Mouse (Mus musculus): ENCODE results near the gene Cln5.

Cln5 gene

DNA sequence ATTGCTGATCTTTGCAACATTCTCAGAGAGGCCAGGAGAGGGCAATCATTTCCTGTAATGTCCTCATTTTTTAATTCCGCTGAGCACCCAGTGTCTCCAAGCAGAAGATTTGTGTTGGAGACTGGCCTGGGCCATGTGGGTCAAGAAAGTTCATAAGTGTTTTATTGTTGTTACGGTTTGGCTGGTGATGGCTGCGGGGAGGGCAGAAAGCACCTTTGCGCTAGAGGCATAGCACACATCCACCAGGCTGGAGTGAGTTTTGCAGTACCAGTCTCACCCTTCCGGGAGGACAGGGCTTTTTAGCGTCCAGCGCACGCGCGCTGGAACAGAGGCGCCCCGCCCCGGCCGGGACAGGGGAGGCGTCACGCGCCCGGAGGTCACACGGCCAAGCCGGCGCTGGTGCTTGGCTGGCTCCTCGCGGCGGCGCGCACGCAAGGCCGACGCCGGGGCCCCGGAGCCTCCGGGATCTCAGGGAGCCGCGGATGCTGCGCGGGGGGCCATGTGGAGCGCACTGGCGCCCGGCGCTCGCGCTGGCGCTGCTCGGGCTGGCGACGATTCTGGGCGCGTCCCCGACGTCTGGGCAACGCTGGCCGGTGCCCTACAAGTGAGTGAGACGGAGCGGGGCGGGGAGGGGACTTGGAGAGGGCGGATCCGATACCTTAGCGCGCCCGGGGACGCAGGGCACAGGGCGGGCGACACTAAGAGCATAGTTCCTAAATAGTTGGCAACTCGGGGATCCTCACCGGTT is at the start of gene Cln5:
Gene Cln5 (plus strand): TSS at position 353 of the 748 bp plus-strand sequence.
- DNase-seq, result peak; percentile 95

DNA sequence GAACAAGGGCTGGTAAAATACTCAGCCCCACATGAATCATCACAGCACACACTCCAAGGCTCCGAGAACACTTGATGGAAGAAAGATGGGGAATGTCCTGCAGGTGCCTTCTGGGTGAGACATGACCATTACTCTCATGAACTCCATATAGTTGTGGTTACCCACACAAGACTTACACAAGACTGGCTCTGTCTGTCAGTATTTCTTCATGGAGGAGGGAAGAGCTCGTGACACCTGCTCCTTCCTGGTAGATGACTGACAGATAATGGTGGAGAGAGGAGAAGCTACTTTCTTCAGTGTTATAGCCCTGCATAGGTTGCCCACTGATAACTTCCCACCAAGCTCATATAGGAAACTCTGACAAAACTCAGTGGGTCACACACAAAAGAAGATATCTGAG is 40.8 kb upstream of the Cln5 start:
- peak; percentile 26 for DNase-seq

DNA sequence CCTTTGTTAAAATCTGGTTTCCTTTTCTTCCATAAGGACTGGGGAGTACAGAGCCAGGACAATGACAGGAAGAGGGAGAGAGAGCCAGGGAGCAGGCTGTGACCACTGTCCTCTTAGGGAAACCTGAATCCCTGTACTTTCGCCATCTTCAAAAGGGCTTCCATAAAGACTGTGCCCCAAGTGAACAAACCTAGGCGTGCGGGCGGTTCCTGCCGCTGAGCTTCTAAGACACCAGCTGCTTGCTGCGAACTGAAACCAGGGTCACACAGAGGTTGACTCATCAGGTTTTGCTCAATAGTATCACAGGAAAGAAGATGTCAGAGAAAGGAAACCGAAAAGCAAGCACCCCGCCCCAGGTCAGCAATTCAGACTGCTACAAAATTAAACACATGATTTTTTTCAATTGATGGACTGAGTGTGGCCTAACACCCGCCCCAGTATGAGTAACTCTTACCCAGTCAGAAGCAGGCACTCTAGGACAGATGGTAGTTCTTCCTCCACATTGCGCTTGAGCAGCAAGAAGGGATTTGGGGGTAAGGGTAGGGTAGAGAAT is 36.7 kb upstream of the Cln5 start:
- peak; percentile 71 for DNase-seq

DNA sequence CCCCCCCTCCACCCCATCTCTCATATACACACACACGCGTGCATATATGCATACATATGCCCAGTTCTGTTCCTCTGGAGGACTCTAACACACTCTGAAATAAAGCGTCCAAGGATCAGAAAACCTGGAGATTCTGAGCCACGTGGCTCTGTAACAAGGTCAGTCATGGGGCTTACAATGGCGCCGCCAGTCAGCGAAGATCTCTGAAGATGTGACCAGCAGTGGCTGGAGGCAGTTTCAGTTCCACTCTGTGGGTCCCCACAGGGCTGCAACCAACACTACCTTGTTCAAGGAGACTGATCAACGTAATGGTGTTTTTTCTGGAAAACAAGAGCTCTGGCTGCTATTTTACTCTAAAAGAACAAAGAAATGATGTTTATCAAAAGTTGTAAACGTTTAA is 35.9 kb upstream of the Cln5 start:
- DNase-seq, result peak; percentile 38

GRCm38 (mm10) chr14:103037016-103037415 is 33.0 kb upstream of the Cln5 start:
- peak; percentile 34 for DNase-seq

DNA sequence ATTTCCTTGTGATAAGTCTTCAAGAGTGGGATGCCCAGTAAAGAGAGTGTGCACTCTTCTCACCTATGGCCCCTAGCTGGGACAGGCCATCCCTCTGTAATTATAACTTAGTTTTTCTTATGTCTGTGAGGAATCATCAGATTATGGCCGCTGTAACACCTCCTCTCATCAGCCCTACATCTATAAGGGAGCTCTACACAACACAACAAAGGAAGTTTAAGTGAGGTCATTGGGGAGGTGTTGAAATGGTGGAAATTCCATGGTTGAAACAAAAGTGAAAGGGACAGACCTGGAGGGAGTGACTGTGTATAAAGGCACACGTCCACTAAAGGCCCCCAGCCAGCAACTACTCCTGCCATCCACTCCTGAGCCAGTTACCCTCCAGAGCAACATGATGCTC is 23.3 kb upstream of the Cln5 start, which contains the start of gene Acod1:
Gene Acod1 (plus strand): TSS at position 301 of the 400 bp plus-strand sequence.
- DNase-seq, result no peak

DNA sequence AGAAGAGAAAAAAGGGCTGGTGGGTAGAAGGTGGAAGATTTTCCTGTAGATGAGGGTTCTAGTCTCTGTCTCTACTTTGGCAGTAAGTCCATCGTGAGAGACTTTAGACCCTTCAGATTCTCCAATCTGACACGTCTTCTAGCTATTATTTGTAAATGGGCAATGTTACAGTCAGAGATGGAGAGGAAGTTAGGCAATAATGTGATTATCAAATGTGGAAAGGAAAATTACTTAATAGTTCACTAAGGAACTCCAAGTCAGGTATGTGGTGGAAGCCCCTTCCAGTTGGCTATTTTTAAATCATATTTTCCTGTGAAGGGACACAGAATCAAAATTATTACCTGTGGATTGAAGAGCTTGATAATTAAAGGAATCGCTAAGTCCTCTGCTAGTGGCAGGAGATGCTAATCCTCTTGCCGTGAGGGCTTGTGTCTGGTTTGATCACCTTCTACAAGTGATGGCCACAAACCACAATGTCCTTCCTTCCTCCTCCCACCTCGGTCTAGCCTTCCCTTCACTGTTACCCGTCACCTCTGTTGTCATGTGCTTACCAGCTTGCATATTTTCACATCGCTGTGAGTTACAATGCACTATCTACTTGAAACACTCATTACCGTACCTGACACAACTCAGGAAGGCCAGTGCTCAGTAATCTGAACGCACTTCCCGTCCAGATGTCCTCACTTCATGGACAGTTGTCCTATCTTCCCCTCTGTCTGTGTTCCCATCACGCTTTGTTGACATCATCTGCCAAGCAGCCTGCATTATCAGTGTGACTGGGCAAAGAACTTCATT is 21.5 kb upstream of the Cln5 start:
- no peak for DNase-seq

DNA sequence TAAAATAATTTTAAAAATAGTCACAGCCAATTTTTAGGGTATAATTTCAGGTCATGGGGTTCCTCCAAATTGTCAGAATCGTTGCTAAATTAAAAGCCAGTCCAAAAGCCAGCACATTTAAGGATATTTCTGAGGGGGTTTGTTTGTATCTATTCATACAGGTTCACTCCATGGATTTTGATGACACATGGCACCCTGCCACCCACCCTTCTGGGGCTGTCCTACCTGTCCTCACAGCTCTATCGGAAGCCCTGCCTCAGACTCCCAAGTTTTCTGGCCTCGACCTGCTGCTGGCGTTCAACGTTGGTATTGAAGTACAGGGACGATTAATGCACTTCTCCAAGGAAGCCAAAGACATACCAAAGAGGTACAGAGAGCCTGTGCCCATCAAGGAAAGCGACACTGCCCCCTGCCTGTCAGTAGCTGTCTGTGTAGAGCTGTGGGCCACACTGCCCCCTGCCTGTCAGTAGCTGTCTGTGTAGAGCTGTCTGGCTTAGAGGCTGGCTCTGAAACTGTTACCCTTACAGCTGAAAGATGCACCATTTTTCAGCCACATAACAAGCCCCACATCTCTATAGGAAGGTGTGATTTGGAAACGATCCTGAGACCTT is 18.8 kb upstream of the Cln5 start:
- DNase-seq, result peak; percentile 93

- no peak for DNase-seq
These were observed 15.3 kb upstream of the Cln5 start for GRCm38 (mm10) chr14:103054731-103055130.

- no peak for DNase-seq
These were observed 13.4 kb upstream of the Cln5 start for GRCm38 (mm10) chr14:103056601-103057000.

GRCm38 (mm10) chr14:103058998-103059397 is 11.0 kb upstream of the Cln5 start:
- peak; percentile 64 for DNase-seq

- peak; percentile 26 for DNase-seq
These were observed 10.5 kb upstream of the Cln5 start for GRCm38 (mm10) chr14:103059495-103059894.

DNA sequence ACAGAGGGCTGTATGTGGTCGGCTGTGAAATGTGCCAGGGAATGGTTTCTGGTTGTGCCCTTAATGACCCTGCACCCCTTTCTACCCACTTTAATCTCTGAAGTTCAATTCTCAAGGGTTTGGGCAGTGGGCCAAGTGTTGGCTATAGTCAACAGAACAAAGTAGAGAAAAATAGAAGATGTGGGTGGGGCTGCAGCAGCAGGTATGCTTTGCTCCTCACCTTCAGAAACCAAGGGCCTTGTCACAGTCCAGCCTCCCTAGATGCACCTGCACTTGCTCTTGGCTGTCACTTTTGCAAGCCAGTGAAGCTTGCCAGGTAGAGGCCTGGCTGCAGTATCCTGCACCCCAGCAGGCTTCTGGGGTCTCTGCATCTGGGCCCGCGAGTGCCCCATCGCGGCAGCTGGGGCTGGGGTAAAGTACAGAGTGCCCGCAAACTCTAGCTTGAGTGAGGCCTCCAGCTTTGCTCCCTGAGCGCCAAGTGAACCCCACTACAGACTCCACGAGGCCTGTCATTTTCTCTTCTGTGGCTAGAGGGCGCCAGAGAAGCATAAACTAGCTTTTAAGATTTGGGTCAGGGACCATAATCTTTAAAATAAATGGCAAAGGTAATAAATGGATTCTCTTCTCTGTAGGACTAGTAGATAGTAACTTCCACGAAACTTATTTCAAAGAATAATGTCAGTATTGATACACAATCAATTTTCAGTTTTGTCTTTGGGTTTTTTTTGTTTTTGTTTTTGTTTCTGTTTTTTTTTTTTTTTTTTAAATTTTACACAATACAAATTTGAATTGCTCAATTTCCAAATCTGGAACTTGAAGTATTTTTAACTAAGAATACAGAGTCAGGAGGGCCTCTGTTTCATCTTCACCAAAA is 4.5 kb upstream of the Cln5 start:
- peak; percentile 94 for DNase-seq

DNA sequence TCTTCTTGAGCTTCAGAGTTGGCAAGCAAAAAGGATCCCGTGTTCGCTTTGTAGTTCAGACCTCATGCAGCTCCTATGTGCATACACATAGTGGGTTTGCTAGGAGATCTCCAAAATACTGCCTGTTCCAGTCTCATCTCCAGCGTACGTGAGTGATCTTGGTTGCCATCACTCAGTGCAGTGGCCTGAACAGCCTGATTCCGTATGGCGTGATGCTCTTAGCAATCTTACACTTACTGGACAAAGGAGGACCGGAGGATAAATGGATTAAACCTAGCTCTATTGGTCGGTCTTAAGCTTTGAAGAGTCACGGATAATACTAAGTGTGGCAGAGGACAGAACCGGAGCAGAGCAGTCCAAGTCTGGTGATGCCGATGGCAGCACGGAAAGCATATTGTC is 552 bp upstream of the Cln5 start:
- no peak for DNase-seq

GRCm38 (mm10) chr14:103070790-103071189 is 774 bp downstream of the Cln5 start:
- peak; percentile 59 for DNase-seq

GRCm38 (mm10) chr14:103071471-103071870 is 1.5 kb downstream of the Cln5 start:
- no peak for DNase-seq

- peak; percentile 67 for DNase-seq
These were observed 2.7 kb downstream of the Cln5 start for GRCm38 (mm10) chr14:103072731-103073130.

DNA sequence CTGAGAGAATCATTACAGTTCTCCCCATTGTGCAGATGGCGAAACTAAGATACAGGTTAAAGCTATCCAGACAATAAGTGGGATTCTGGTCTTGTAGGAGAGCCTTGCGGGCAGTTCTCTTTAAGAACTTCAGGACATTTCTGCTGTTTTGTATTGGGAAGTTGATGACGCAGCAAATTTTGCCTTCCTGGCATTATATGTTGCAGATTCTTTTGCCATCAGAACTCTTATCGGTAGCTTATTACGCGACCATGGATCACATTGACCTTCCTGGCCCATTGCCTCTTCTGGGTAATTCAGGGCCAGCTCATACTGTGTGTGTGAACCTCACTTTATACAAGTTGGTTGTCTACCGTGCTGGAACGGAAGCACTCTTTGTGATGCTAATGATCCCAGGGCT is 3.8 kb downstream of the Cln5 start:
- no peak for DNase-seq

GRCm38 (mm10) chr14:103075166-103075565 is 5.2 kb downstream of the Cln5 start:
- no peak for DNase-seq

DNA sequence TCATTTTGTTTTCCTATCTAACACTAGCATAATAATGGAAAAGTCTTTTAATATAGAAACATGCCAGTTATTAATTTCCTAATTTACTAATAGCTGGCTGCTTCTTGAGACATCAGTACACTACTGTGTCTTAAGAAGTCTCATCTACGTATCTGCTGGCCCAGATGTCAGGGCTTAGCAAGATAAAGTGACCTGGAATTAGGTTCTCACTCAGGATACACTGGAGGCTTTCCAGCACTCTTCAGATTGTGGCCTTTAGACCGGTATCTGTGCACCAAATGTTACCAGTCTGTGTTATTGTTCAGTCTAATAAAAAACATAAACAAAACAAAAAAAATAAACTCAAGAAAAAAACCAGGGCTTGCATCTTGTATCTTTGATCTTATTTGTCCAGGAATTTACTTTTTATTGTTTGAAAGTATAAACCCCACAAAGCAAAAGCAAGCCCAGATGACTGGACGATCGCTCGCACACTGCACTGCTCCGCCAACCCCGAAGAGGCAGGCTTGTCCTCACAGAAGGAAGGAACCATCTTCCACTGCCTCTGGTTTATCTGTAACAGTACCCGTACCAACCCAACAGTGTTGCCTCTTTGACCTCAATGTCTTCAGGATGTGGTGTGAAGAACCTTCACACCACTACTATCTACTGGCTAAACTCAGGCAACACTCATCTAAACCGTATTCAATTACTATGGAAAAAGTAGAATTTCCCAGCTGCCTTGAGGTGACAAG is 7.4 kb downstream of the Cln5 start:
- no peak for DNase-seq

Data from lung, postnatal 36 days (tissue).